8 mouse cellular contexts compared by ENCODE assay signal in the genomic region with DNA sequence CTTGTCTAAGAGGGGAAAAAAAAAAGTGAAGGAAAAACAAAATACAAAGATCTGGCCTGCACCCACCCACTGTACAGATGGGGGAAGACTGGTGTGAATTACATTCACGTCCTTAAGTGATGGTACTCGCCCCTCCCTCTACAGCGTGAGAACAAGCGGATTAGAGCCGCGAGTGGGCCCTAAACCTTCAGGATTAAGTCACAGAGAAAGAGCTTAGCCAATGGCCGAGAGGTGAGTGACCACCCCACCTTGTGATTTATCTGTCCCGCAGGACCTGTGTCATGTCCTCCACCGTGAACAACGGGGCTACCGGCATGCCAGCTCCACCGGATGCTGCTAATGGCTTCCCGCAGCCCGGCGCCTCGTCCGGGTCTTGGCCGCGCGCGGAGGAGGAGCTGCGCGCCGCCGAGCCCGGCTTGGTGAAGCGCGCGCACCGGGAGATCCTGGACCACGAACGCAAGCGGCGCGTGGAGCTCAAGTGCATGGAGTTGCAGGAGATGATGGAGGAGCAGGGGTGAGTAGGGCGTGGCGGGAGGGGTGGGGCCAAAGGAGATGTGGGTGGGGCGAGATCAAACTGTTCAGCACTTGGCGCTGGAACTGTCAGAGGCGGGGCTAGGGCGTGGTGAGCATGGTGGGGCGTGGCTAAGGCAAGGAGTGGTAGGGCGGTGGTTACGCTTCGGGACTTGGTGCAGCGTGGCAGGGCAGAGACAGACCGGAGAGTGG. TPM values are rescaled to one million over a fixed set of nuclear protein-coding genes. Genes with fewer than 3 reads are reported as not detected.
A peak's percentile ranks its signal among the peaks of the same experiment; 100 is the strongest.
DNase-seq lines count a peak whose midpoint lies in the region; ATAC-seq and TF ChIP-seq lines count a peak whose summit lies in the region.

No protein-coding gene starts in this region.

- WGBS in hindbrain, postnatal 0 days = 3% methylated on average over 47 of the region's 47 CpGs

- DNase-seq in ZHBTc4 (ENCODE audit: low read depth, low spot score) = peak; percentile 98
- DNase-seq in cerebellum, adult 8-10 months = peak; percentile 75
- peak; percentile 87 for DNase-seq in hindbrain, postnatal 0 days (ENCODE audit: low spot score)
- peak; percentile 64 to 79 for DNase-seq in left cerebral cortex, adult 2 months (ENCODE audit: extremely low spot score in 1 of 2, low spot score in 2 of 2)
- DNase-seq in lung, postnatal 4 days = peak; percentile 62 to 71
- DNase-seq in right cerebral cortex, adult 18-20 months = peak; percentile 81
- DNase-seq in urinary bladder, postnatal 36 days (ENCODE audit: low spot score in 2 of 2) = peak; percentile 18 to 45

- H3K4me3 ChIP-seq in hindbrain, postnatal 0 days (ENCODE audit: low read length) = peak overlapping the region; percentile 38
- peak overlapping the region; percentile 41 for H3K4me3 ChIP-seq in left cerebral cortex, adult 2 months

- no peaks in the 10 kb centered on the region for H3K27me3 ChIP-seq in hindbrain, postnatal 0 days (ENCODE audit: insufficient read depth, low read length)

- intact Hi-C loops in left cerebral cortex, adult 2 months (cut with DNase I) = loop anchor here (1.0 kb wide), 1 partner anchor 15 kb away; no protein-coding TSS in a partner anchor

- peak overlapping the region; percentile 67 for H3K4me2 ChIP-seq in hindbrain, postnatal 0 days (ENCODE audit: low read depth, low read length)

- H3K4me1 ChIP-seq in hindbrain, postnatal 0 days (ENCODE audit: insufficient read depth, low read length) = 0 out of 2 replicates have a peak, but pooled peaks cover 5% of the 10 kb centered on the region

- no peaks in the 10 kb centered on the region for H3K9me3 ChIP-seq in hindbrain, postnatal 0 days (ENCODE audit: low read length)

- ATAC-seq in frontal cortex, adult (ENCODE audit: low TSS enrichment) = peak; percentile 57
- peak; percentile 89 for ATAC-seq in hindbrain, postnatal 0 days

- no peaks in the 10 kb centered on the region for H3K36me3 ChIP-seq in hindbrain, postnatal 0 days (ENCODE audit: insufficient read depth, low read length)

- peak overlapping the region; percentile 29 for H3K9ac ChIP-seq in hindbrain, postnatal 0 days (replicated peaks; ENCODE audit: low read length)

- H3K27ac ChIP-seq in hindbrain, postnatal 0 days = peak overlapping the region; percentile 42
- H3K27ac ChIP-seq in left cerebral cortex, adult 2 months = peak overlapping the region; percentile 76

- TF ChIP-seq CTCF in hindbrain, postnatal 0 days (IDR thresholded peaks at IDR 0.05; ENCODE audit: low read depth) = no peak
- TF ChIP-seq CTCF in left cerebral cortex, adult 2 months (IDR thresholded peaks at IDR 0.05) = no peak

RNA-seq across cellular contexts. Expression of a gene that starts 28.2 kb away (rescaled TPM):
- total RNA-seq in hindbrain, postnatal 0 days (2014; rRNA removed) = 75.8 and 106 TPM in 2 replicates
- 50.8 and 55.7 TPM in 2 replicates for polyA plus RNA-seq in hindbrain, postnatal 0 days (2015; fragmentation: Nextera tagmentation; extraction: Ambion mirVana)
- 100 to 1,000 TPM in 1 of 2 experiments, 10 to 100 TPM in 1; 97.9 to 109 TPM for total RNA-seq in left cerebral cortex, adult 2 months (2021)

RNA-seq across cellular contexts. Expression of a gene that starts 52.8 kb away (rescaled TPM):
- total RNA-seq in hindbrain, postnatal 0 days (2014; rRNA removed) = 29.4 and 29.6 TPM in 2 replicates
- 28.0 and 30.0 TPM in 2 replicates for polyA plus RNA-seq in hindbrain, postnatal 0 days (2015; fragmentation: Nextera tagmentation; extraction: Ambion mirVana)
- 10 to 100 TPM; 19.2 to 19.3 TPM for total RNA-seq in left cerebral cortex, adult 2 months (2021)

RNA-seq across cellular contexts. Expression of a gene that starts 56.6 kb away (rescaled TPM):
- total RNA-seq in hindbrain, postnatal 0 days (2014; rRNA removed) = 165 and 169 TPM in 2 replicates
- 732 and 760 TPM in 2 replicates for polyA plus RNA-seq in hindbrain, postnatal 0 days (2015; fragmentation: Nextera tagmentation; extraction: Ambion mirVana)
- total RNA-seq in left cerebral cortex, adult 2 months (2021) = 100 to 1,000 TPM; 379 to 386 TPM

RNA-seq across cellular contexts. Expression of a gene that starts 56.7 kb away (rescaled TPM):
- total RNA-seq in hindbrain, postnatal 0 days (2014; rRNA removed) = 0.10 TPM in 1 of 2 replicates, not detected in the other
- polyA plus RNA-seq in hindbrain, postnatal 0 days (2015; fragmentation: Nextera tagmentation; extraction: Ambion mirVana) = 0.61 and 0.69 TPM in 2 replicates
- total RNA-seq in left cerebral cortex, adult 2 months (2021) = not detected

Comparison
In these comparisons a context has a peak if more than half of its experiments do, and no peak if none do; other contexts are left out.
1. Peak in every context shown above with its lines: DNase-seq, ATAC-seq, H3K4me3 ChIP-seq and H3K27ac ChIP-seq.
2. DNase-seq: peak in every context shown above with its lines; median percentile 98 in ZHBTc4; 87 in hindbrain, postnatal 0 days; 81 in right cerebral cortex, adult 18-20 months; 75 in cerebellum, adult 8-10 months; 72 in left cerebral cortex, adult 2 months; 66 in lung, postnatal 4 days; 32 in urinary bladder, postnatal 36 days.